ENCODE assay signal across 10 mouse cellular contexts in genomic region chr6:127407742-127408141, GRCm38 (mm10). TPM values are rescaled to one million over a fixed set of nuclear protein-coding genes. Genes with fewer than 3 reads are reported as not detected.
A peak's percentile ranks its signal among the peaks of the same experiment; 100 is the strongest.
DNase-seq lines count a peak whose midpoint lies in the region; ATAC-seq and TF ChIP-seq lines count a peak whose summit lies in the region.
"Had no signal": no experiment of that assay in that cellular context is flagged by ENCODE, and none has a peak within 500 bp of the region (broad histone marks: within the 10 kb centered on the region; RNA-seq: fewer than 3 reads in every experiment).

No protein-coding gene starts in this region.

- H3K9ac ChIP-seq in hindbrain, embryonic 16.5 days (ENCODE audit: low read depth, low read length): 0 out of 2 replicates have a peak overlapping the region, but pooled peaks have one; percentile 1
- H3K9ac ChIP-seq in hindbrain, embryonic 11.5 days (ENCODE audit: low read depth, low read length): no peak overlapping the region
- H3K9ac ChIP-seq in forebrain, embryonic 14.5 days (ENCODE audit: low read length): peak overlapping the region; percentile 9; the same call in 1 of the 2 replicates
- H3K9ac ChIP-seq in midbrain, postnatal 0 days (replicated peaks; ENCODE audit: low read length, poor library complexity, severe bottlenecking): no peak overlapping the region
- H3K9ac ChIP-seq: liver, embryonic 12.5 days had no signal

- H3K4me1 ChIP-seq in hindbrain, embryonic 16.5 days (ENCODE audit: control insufficient read depth, insufficient read depth, low read depth, low read length): peaks cover 7% of the 10 kb centered on the region; the same call in 1 of the 2 replicates
- peaks cover 9% of the 10 kb centered on the region; the same call in 1 of the 2 replicates for H3K4me1 ChIP-seq in hindbrain, embryonic 11.5 days (replicated peaks; ENCODE audit: control insufficient read depth, insufficient read depth, low read length)
- H3K4me1 ChIP-seq in forebrain, embryonic 14.5 days (ENCODE audit: control insufficient read depth, insufficient read depth, low read length): peaks cover 32% of the 10 kb centered on the region
- no peaks in the 10 kb centered on the region for H3K4me1 ChIP-seq in midbrain, postnatal 0 days (ENCODE audit: insufficient read depth, low read length)

- no peak overlapping the region for H3K27ac ChIP-seq in hindbrain, embryonic 16.5 days (ENCODE audit: low read depth, low read length)
- H3K27ac ChIP-seq in hindbrain, embryonic 11.5 days (ENCODE audit: low read depth, low read length): no peak overlapping the region
- peak overlapping the region; percentile 40 for H3K27ac ChIP-seq in forebrain, embryonic 14.5 days (ENCODE audit: low read depth, low read length)
- H3K27ac ChIP-seq in midbrain, postnatal 0 days (ENCODE audit: low read depth, low read length): no peak overlapping the region
- H3K27ac ChIP-seq: liver, embryonic 12.5 days had no signal

- TF ChIP-seq CTCF in midbrain, postnatal 0 days (IDR thresholded peaks at IDR 0.05): no peak

- 0 out of 2 replicates have a peak, but pooled peaks cover 2% of the 10 kb centered on the region for H3K27me3 ChIP-seq in hindbrain, embryonic 16.5 days (replicated peaks; ENCODE audit: control insufficient read depth, insufficient read depth, low read length)
- H3K27me3 ChIP-seq in hindbrain, embryonic 11.5 days (ENCODE audit: control insufficient read depth, insufficient read depth, low read length): no peaks in the 10 kb centered on the region
- H3K27me3 ChIP-seq in forebrain, embryonic 14.5 days (replicated peaks; ENCODE audit: control insufficient read depth, insufficient read depth, low read length): no peaks in the 10 kb centered on the region
- H3K27me3 ChIP-seq in midbrain, postnatal 0 days (ENCODE audit: insufficient read depth, low read length): no peaks in the 10 kb centered on the region

- no peaks in the 10 kb centered on the region for H3K9me3 ChIP-seq in hindbrain, embryonic 16.5 days (ENCODE audit: control insufficient read depth, low read length)
- no peaks in the 10 kb centered on the region for H3K9me3 ChIP-seq in hindbrain, embryonic 11.5 days (ENCODE audit: control insufficient read depth, low read length)
- H3K9me3 ChIP-seq in forebrain, embryonic 14.5 days (replicated peaks; ENCODE audit: control insufficient read depth, low read length): no peaks in the 10 kb centered on the region
- H3K9me3 ChIP-seq in midbrain, postnatal 0 days (ENCODE audit: low read length): no peaks in the 10 kb centered on the region
- H3K9me3 ChIP-seq: liver, embryonic 12.5 days had no signal

- H3K4me3 ChIP-seq in hindbrain, embryonic 16.5 days (ENCODE audit: low read length): no peak overlapping the region
- no peak overlapping the region for H3K4me3 ChIP-seq in hindbrain, embryonic 11.5 days (ENCODE audit: low read depth, low read length)
- H3K4me3 ChIP-seq in forebrain, embryonic 14.5 days (ENCODE audit: low read depth, low read length): no peak overlapping the region
- H3K4me3 ChIP-seq in midbrain, postnatal 0 days (ENCODE audit: low read depth, low read length): no peak overlapping the region
- H3K4me3 ChIP-seq: liver, embryonic 12.5 days had no signal

- no peak overlapping the region for H3K4me2 ChIP-seq in hindbrain, embryonic 16.5 days (ENCODE audit: low read length)
- H3K4me2 ChIP-seq in hindbrain, embryonic 11.5 days (replicated peaks; ENCODE audit: low read depth, low read length): no peak overlapping the region
- no peak overlapping the region for H3K4me2 ChIP-seq in forebrain, embryonic 14.5 days (ENCODE audit: low read length)
- no peak overlapping the region for H3K4me2 ChIP-seq in midbrain, postnatal 0 days (ENCODE audit: low read depth, low read length, poor library complexity, severe bottlenecking)
- H3K4me2 ChIP-seq: liver, embryonic 12.5 days had no signal

- DNase-seq in hindbrain, embryonic 11.5 days (ENCODE audit: low spot score): no peak
- peak; percentile 22 for DNase-seq in c-Kit-positive CD71-negative TER-119-negative erythroid progenitor cells, embryonic 14.5 days (ENCODE audit: low read depth)
- peak; percentile 79 for DNase-seq in forebrain, embryonic 14.5 days (ENCODE audit: low spot score)
- peak; percentile 43 for DNase-seq in midbrain, postnatal 0 days (ENCODE audit: low spot score)
- no peak for DNase-seq in adrenal gland, adult 8-10 months
- no peak for DNase-seq in kidney, postnatal 14 days
- DNase-seq: kidney, adult 18-20 months had no signal

- ATAC-seq in hindbrain, embryonic 16.5 days: no peak
- ATAC-seq in hindbrain, embryonic 11.5 days (ENCODE audit: low FRiP score): no peak
- ATAC-seq in forebrain, embryonic 14.5 days: peak; percentile 19
- ATAC-seq in midbrain, postnatal 0 days (ENCODE audit: low FRiP score): no peak
- ATAC-seq: activated CD4-positive, CD25-positive, alpha-beta regulatory T cell, adult 4 months; liver, embryonic 12.5 days had no signal

- 15% methylated on average over 4 of the region's 4 CpGs for WGBS in hindbrain, embryonic 16.5 days
- WGBS in hindbrain, embryonic 11.5 days: 40% methylated on average over 4 of the region's 4 CpGs
- WGBS in forebrain, embryonic 14.5 days: 10% methylated on average over 4 of the region's 4 CpGs
- WGBS in midbrain, postnatal 0 days: 16% methylated on average over 4 of the region's 4 CpGs

- no peaks in the 10 kb centered on the region for H3K36me3 ChIP-seq in hindbrain, embryonic 16.5 days (ENCODE audit: control insufficient read depth, insufficient read depth, low read length)
- H3K36me3 ChIP-seq in hindbrain, embryonic 11.5 days (ENCODE audit: control insufficient read depth, insufficient read depth, low read length): no peaks in the 10 kb centered on the region
- no peaks in the 10 kb centered on the region for H3K36me3 ChIP-seq in forebrain, embryonic 14.5 days (ENCODE audit: control insufficient read depth, insufficient read depth, low read length)
- H3K36me3 ChIP-seq in midbrain, postnatal 0 days (ENCODE audit: insufficient read depth, low read length): no peaks in the 10 kb centered on the region
- H3K36me3 ChIP-seq: liver, embryonic 12.5 days had no signal

RNA-seq across cellular contexts. Expression of gene Parp11, which starts 38.9 kb away (rescaled TPM):
- 69.2 and 80.6 TPM in 2 replicates for polyA plus RNA-seq in hindbrain, embryonic 16.5 days (2015; fragmentation: Nextera tagmentation; extraction: Ambion mirVana)
- polyA plus RNA-seq in hindbrain, embryonic 11.5 days (2014; fragmentation: Nextera tagmentation; extraction: Ambion mirVana): 59.7 and 61.1 TPM in 2 replicates
- polyA plus RNA-seq in forebrain, embryonic 14.5 days (2014; fragmentation: Nextera tagmentation; extraction: Ambion mirVana): 83.3 and 90.2 TPM in 2 replicates
- 68.5 and 73.2 TPM in 2 replicates for total RNA-seq in midbrain, postnatal 0 days (2014; rRNA removed)
- polyA plus RNA-seq in midbrain, postnatal 0 days (2015; fragmentation: Nextera tagmentation; extraction: Ambion mirVana): 51.5 and 57.2 TPM in 2 replicates
- 10 to 100 TPM; 20.7 to 34.0 (median 22.7) TPM for total RNA-seq in adrenal gland, adult 8-10 months (2022)

Comparison
In these comparisons a context has a peak if more than half of its experiments do, and no peak if none do; other contexts are left out.
1. H3K9ac ChIP-seq: peak in hindbrain, embryonic 16.5 days (single experiment) and forebrain, embryonic 14.5 days (single experiment); none in hindbrain, embryonic 11.5 days (single experiment) and midbrain, postnatal 0 days (single experiment).
2. DNase-seq: peak in c-Kit-positive CD71-negative TER-119-negative erythroid progenitor cells, embryonic 14.5 days (single experiment), forebrain, embryonic 14.5 days (single experiment) and midbrain, postnatal 0 days (single experiment); none in hindbrain, embryonic 11.5 days (single experiment), adrenal gland, adult 8-10 months (single experiment) and kidney, postnatal 14 days (single experiment).